Mouse (Mus musculus) cerebellum, postnatal 36 days (tissue): ENCODE data around the gene Fgb.

Experiments
- DNase-seq, 2 experiments: peaks; one replicate each; pipeline ENCODE4 v3.0.0; 2021 to 2022; ENCODE audit warnings: mixed read lengths in 2 of 2

Gene Fgb

GRCm38 (mm10) chr3:83049680-83050079 is at the start of gene Fgb:
Gene Fgb (minus strand): TSS chr3:83049863.
- no peak for DNase-seq

- DNase-seq: no peak
These were observed 49.5 kb upstream of the Fgb start for GRCm38 (mm10) chr3:83099139-83099538.

GRCm38 (mm10) chr3:83098546-83099034 is 48.9 kb upstream of the Fgb start:
- DNase-seq: no peak

GRCm38 (mm10) chr3:83097586-83097985 is 47.9 kb upstream of the Fgb start:
- DNase-seq: no peak

- peak; percentile 50 to 59 for DNase-seq
These were observed 30.9 kb upstream of the Fgb start for GRCm38 (mm10) chr3:83080567-83081055.

- no peak for DNase-seq
These were observed 26.9 kb upstream of the Fgb start for GRCm38 (mm10) chr3:83076563-83076962.

GRCm38 (mm10) chr3:83070231-83070630 is 20.6 kb upstream of the Fgb start:
- DNase-seq: no peak

- DNase-seq: no peak
These were observed 19.2 kb upstream of the Fgb start for GRCm38 (mm10) chr3:83068869-83069268.

GRCm38 (mm10) chr3:83067920-83068319 is 18.3 kb upstream of the Fgb start:
- DNase-seq: no peak

GRCm38 (mm10) chr3:83057046-83057445 is 7.4 kb upstream of the Fgb start:
- DNase-seq: no peak

GRCm38 (mm10) chr3:83055281-83056038 is 5.8 kb upstream of the Fgb start, which contains the start of gene Plrg1:
Gene Plrg1 (plus strand): TSS chr3:83055522.
- DNase-seq: peak; percentile 99

GRCm38 (mm10) chr3:83054759-83055158 is 5.1 kb upstream of the Fgb start:
- DNase-seq: no peak

- DNase-seq: peak; percentile 27 to 37
These were observed 4.1 kb upstream of the Fgb start for GRCm38 (mm10) chr3:83053758-83054157.

GRCm38 (mm10) chr3:83053126-83053525 is 3.5 kb upstream of the Fgb start:
- DNase-seq: no peak

GRCm38 (mm10) chr3:83052102-83052501 is 2.4 kb upstream of the Fgb start:
- no peak for DNase-seq

GRCm38 (mm10) chr3:83050661-83051060 is 998 bp upstream of the Fgb start:
- DNase-seq: no peak

GRCm38 (mm10) chr3:83046649-83047048 is 3.0 kb downstream of the Fgb start:
- DNase-seq: no peak

GRCm38 (mm10) chr3:83042451-83042850 is 7.2 kb downstream of the Fgb start:
- DNase-seq: no peak

- no peak for DNase-seq
These were observed 10.0 kb downstream of the Fgb start for GRCm38 (mm10) chr3:83039666-83040065.

GRCm38 (mm10) chr3:83038865-83039264 is 10.8 kb downstream of the Fgb start:
- no peak for DNase-seq

- DNase-seq: no peak
These were observed 15.9 kb downstream of the Fgb start for GRCm38 (mm10) chr3:83033801-83034200.

- DNase-seq: no peak
These were observed 16.8 kb downstream of the Fgb start for GRCm38 (mm10) chr3:83032746-83033308.

GRCm38 (mm10) chr3:83030331-83030730 is 19.3 kb downstream of the Fgb start:
- DNase-seq: no peak
